Mouse (Mus musculus): ENCODE data around the gene Cd38. TPM values are rescaled to one million over a fixed set of nuclear protein-coding genes. Genes with fewer than 3 reads are reported as not detected.

The Cd38 gene
- polyA plus RNA-seq, 1 experiment from 2014 or later, result 28.3 TPM

DNA sequence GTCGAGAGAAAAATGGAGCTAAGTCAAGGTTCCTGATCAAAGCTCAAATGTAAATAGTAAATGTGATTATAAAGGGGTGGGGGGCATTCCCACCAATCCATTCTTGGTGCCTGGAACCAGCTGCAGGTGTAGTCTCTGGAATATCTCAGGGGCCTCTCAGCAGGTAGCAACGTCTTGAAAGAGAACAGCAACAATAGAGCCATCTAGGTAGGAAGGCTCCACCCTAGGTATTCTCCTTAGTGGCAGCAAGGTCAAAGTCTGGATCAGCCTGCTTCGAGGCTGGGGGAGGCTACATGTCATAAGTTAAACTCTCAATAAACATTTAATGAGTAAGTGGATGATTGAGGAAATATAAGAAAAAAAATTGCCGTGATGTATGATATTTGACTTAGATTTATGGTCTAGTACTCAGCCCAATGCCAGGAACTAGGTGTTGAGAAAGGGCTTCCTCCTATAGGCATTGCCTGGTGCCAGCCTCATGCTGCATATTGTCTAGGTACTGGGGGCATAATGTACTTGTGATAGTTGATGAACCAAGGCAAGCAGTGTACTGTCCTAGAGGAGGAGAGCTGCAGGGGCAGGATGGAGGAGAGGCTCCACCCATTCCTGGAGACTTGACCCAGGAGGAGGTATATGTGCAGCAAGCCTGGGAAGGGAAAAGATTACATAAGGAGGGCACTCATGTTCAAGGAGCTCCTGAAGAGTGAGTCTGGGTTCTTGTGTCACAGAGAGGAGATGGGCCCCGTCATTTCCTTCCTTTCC, 7.5 kb upstream of the Cd38 start:
- WGBS, result 58% methylated on average over 5 of the region's 5 CpGs
- Histone ChIP-seq H3K9me3 (no peaks in the 10 kb centered on the region), H3K27me3 (no peaks in the 10 kb centered on the region), H3K4me1 (peaks cover under 1% of the 10 kb centered on the region; the same call in 1 of the 2 replicates), H3K4me3 (no peak overlapping the region), H3K4me2 (no peak overlapping the region), H3K9ac (no peak overlapping the region), H3K27ac (no peak overlapping the region), H3K36me3 (no peaks in the 10 kb centered on the region)
- no peak for ATAC-seq (ENCODE audit: borderline replicate concordance, extremely low read depth, low FRiP score, low TSS enrichment)

DNA sequence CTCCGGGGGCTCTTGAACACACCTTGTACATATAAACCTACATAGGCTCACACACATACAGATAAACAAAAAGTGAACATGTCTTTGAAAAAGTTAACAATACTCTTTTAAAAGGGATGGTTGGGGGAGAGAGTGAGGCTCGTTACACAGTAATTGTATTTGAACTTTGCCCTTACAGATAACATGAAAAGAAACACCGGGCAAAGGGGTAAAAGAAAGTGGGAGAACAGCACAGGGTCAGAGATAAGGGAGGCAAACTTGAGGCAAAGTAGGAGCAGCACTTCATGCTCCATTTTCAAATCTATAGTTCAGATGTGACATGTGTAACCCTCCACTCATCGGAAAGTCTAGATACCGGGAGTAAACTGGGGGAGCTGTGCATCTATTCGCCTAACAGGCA, 4.7 kb upstream of the Cd38 start:
- no peaks in the 10 kb centered on the region for H3K36me3 ChIP-seq
- no peak overlapping the region for H3K9ac ChIP-seq
- no peak overlapping the region for H3K4me2 ChIP-seq
- H3K27ac ChIP-seq, result no peak overlapping the region
- ATAC-seq (ENCODE audit: borderline replicate concordance, extremely low read depth, low FRiP score, low TSS enrichment), result no peak
- H3K4me1 ChIP-seq, result peaks cover 3% of the 10 kb centered on the region; the same call in 1 of the 2 replicates
- no peak overlapping the region for H3K4me3 ChIP-seq
- no peaks in the 10 kb centered on the region for H3K27me3 ChIP-seq
- WGBS, result 38% methylated on average over 6 of the region's 6 CpGs
- H3K9me3 ChIP-seq, result no peaks in the 10 kb centered on the region

DNA sequence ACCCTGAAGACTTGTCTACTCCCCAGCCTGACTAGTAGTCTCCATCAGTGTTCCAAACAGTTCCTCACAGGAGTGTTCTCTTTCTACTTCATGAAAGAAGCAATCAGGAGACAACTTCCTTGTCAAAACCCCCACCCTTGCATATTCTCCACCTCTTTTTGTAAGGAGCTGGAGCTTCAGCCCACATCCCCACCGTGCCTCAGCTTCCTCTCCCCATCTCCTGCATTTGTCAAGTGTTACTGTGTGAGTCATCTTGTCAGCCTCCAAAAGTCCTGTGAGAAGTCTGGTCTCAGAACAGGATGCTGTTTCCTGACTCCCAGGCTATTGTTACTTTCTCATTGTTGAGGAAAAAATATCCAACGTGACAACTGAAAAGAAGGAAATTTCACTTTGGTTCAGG, 3.0 kb upstream of the Cd38 start:
- Histone ChIP-seq H3K27ac (no peak overlapping the region), H3K4me1 (peaks cover 10% of the 10 kb centered on the region), H3K27me3 (no peaks in the 10 kb centered on the region), H3K9ac (no peak overlapping the region), H3K4me2 (no peak overlapping the region), H3K36me3 (no peaks in the 10 kb centered on the region), H3K9me3 (no peaks in the 10 kb centered on the region), H3K4me3 (no peak overlapping the region)
- no peak for ATAC-seq (ENCODE audit: borderline replicate concordance, extremely low read depth, low FRiP score, low TSS enrichment)
- 55% methylated on average over 2 of the region's 2 CpGs for WGBS

DNA sequence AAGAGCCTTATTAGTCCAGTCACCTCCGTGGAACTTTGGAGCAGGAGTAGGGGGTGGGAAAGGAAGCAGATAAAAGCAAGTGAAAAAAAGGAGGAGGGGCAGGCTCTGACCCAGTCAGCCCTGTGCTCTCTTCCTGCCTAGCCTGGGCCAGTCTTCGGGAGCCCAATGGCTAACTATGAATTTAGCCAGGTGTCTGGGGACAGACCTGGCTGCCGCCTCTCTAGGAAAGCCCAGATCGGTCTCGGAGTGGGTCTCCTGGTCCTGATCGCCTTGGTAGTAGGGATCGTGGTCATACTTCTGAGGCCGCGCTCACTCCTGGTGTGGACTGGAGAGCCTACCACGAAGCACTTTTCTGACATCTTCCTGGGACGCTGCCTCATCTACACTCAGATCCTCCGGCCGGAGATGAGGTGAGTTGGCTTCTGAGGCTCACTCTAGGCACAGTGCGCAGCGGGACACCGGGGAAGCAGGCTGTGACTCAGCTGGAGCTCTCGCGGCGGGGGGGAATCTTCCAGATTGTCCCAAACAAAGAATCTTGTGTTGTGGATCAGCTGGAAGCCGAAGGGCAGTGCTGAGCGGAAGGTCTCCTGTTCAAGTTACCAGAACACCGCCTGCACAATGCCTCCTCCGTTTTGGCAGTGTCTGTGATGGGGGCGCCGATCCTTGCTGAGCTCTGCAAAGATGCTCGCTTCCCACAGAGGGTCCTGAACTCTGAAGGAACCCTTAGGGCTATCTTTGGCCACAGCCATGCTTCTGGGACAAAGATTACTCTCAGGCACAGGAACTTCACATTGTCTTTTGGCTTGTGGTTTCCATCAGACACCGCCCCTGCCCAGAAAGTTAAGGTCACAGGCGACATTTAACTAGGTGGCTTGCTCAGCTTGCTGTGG, 603 bp downstream of the Cd38 start:
- Histone ChIP-seq H3K36me3 (no peaks in the 10 kb centered on the region), H3K4me3 (peak overlapping the region; percentile 42), H3K9me3 (no peaks in the 10 kb centered on the region), H3K4me1 (peaks cover 10% of the 10 kb centered on the region), H3K27ac (peak overlapping the region; percentile 70), H3K9ac (peak overlapping the region; percentile 33), H3K4me2 (peak overlapping the region; percentile 66), H3K27me3 (no peaks in the 10 kb centered on the region)
- peak; percentile 62; the same call in 1 of the 2 replicates for ATAC-seq (ENCODE audit: borderline replicate concordance, extremely low read depth, low FRiP score, low TSS enrichment)
- 4% methylated on average over 28 of the region's 28 CpGs for WGBS

DNA sequence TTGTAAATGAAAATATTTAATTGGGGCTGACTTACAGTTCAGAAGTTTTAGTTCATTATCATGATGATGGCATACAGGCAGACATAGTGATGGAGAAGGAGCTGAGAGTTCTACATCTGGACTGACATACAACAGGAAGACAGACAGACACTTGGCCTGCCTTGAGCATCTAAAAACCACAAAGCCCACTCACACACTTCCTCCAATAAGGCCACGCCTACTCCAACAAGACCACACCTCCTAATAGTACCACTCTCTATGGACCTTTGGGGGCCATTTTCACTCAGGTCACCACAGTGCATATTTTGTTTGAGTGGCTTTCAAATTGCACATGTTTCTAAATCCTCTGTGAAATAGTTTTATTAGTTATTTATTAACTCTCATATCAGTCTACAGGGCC, 3.5 kb downstream of the Cd38 start:
- H3K9ac ChIP-seq, result no peak overlapping the region
- no peak for ATAC-seq (ENCODE audit: borderline replicate concordance, extremely low read depth, low FRiP score, low TSS enrichment)
- no peaks in the 10 kb centered on the region for H3K36me3 ChIP-seq
- H3K9me3 ChIP-seq, result no peaks in the 10 kb centered on the region
- no peak overlapping the region for H3K4me3 ChIP-seq
- H3K27ac ChIP-seq, result no peak overlapping the region
- no peaks in the 10 kb centered on the region for H3K27me3 ChIP-seq
- peaks cover 10% of the 10 kb centered on the region for H3K4me1 ChIP-seq
- no peak overlapping the region for H3K4me2 ChIP-seq
- WGBS, result 57% methylated on average over 1 of the region's 1 CpGs

DNA sequence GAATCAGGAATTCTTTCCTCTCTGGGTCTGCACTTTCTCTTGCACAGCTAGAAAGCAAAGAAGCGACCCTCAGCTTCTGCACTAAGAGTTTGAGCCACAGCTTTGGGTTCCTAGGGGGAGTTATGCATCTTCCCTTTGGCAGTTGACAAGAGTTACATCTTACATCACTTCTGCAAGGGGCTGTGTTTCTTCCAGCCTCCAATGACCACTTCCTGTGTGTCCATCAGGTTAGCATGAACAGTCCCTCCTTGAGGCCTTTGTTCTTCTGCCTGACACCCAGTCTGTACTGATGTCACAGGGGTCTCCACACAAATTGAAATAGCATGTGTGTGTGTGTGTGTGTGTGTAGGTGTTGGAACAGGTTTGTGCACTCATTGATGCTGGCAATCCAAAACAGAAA, 4.3 kb downstream of the Cd38 start:
- Histone ChIP-seq H3K9ac (no peak overlapping the region), H3K27ac (no peak overlapping the region), H3K4me1 (peaks cover 10% of the 10 kb centered on the region), H3K36me3 (no peaks in the 10 kb centered on the region), H3K4me3 (no peak overlapping the region), H3K9me3 (no peaks in the 10 kb centered on the region), H3K4me2 (no peak overlapping the region), H3K27me3 (no peaks in the 10 kb centered on the region)
- no peak for ATAC-seq (ENCODE audit: borderline replicate concordance, extremely low read depth, low FRiP score, low TSS enrichment)
- WGBS, result 69% methylated on average over 1 of the region's 1 CpGs

DNA sequence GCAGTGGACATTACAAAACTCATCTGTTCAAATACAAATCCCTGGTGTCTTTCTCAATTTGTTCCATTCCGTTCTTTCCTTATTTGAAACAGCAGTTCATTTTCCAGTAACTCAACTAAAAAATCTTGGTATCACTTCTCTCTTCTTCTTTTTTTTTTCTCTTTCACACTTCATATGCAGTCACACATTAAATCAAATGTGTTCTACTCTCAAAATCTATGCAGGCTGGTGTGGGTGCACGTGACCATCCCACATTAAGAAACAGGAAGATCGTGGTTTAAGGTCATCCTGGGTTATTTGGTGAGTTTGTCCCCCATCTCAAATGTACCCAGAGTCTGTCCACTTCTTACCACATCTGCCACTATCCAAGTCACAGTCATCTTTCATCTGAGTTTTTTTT, 13.7 kb downstream of the Cd38 start:
- Histone ChIP-seq H3K4me1 (no peaks in the 10 kb centered on the region), H3K9me3 (no peaks in the 10 kb centered on the region), H3K36me3 (no peaks in the 10 kb centered on the region), H3K27me3 (no peaks in the 10 kb centered on the region), H3K9ac (no peak overlapping the region), H3K27ac (no peak overlapping the region), H3K4me2 (no peak overlapping the region), H3K4me3 (no peak overlapping the region)
- WGBS, result 79% methylated on average over 3 of the region's 3 CpGs
- no peak for ATAC-seq (ENCODE audit: borderline replicate concordance, extremely low read depth, low FRiP score, low TSS enrichment)

DNA sequence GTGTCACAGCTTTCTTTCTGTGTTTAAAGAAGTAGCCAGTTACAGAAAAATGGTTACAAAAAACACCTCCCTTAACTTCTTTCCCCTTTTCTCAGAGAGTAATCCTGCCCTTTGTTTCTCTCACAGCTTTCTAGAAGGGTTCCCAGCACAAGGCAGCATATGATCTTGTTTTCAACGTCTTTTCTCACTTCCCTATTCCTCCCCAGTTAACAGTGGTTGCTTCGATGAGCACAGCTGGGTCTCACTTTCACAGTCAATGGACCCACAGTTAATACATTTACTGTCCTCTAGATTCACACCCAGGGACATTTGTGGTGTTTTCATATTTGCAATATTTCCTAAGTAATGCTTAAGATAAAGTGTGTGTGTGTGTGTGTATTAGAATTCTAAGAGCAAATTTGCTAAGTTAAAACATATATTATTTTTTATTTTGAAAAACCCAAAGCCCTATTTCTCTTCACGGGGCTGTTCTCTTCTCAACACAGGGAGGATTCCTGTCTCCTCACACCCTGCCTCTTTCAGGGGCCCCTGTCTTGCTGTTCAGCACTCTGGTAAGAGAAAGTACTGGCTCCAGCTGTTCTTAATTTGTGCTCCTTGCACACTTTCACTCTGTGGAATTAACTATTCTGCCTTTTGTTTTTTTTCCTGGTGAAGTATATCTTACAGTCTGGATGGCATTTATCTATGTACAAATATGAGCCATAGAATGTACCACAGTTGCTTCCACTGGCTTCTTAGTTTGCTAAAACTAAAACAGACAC, 16.9 kb downstream of the Cd38 start:
- Histone ChIP-seq H3K4me1 (no peaks in the 10 kb centered on the region), H3K9ac (no peak overlapping the region), H3K9me3 (no peaks in the 10 kb centered on the region), H3K27ac (no peak overlapping the region), H3K27me3 (no peaks in the 10 kb centered on the region), H3K4me2 (no peak overlapping the region), H3K4me3 (no peak overlapping the region), H3K36me3 (no peaks in the 10 kb centered on the region)
- ATAC-seq (ENCODE audit: borderline replicate concordance, extremely low read depth, low FRiP score, low TSS enrichment), result no peak
- 26% methylated on average over 3 of the region's 3 CpGs for WGBS

DNA sequence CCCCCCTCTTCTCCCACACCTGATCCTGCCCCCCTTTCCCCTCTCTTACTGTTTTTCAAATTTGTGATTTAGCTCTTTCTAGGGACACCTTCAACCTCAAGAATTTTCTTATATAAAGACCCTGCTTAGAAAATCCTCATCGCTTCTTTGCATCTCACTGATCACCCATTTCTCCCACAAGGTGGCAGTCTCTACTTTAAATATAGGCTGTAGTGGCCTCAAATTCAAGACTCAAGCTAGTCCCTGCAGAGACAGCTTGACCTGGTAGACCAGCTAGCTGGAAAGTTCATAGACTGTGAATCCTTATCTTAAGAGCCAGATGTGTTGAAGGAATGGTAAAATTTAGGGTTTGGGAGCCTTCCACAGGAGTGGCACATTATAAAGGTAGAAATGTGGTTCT, 24.0 kb downstream of the Cd38 start:
- H3K36me3 ChIP-seq, result no peaks in the 10 kb centered on the region
- 37% methylated on average over 1 of the region's 1 CpGs for WGBS

DNA sequence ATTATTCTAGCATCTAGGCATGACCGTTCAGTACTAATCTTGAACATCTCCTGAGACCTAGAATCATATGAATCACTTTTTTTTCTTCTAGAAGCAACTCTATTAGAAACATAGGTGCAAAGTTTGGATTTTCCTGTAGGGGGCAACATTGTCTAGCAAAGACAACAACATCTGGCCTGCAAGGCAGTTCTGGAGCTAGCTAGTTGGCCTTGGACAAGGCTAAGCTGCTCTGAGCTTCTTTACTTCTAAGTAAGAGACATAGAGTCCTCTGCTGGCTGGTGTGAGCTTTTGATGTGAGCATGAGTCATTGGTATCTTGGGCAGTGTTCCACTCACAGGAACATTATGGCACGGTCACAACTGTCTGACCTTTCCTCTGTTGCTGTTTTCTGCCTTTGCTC, 25.8 kb downstream of the Cd38 start:
- Histone ChIP-seq H3K9me3 (no peaks in the 10 kb centered on the region), H3K4me1 (no peaks in the 10 kb centered on the region), H3K27me3 (no peaks in the 10 kb centered on the region), H3K4me3 (no peak overlapping the region), H3K36me3 (no peaks in the 10 kb centered on the region), H3K4me2 (no peak overlapping the region), H3K27ac (no peak overlapping the region), H3K9ac (no peak overlapping the region)
- 64% methylated on average over 2 of the region's 2 CpGs for WGBS
- ATAC-seq (ENCODE audit: borderline replicate concordance, extremely low read depth, low FRiP score, low TSS enrichment), result no peak

More for the DNA sequence above, 24.0 kb downstream of the Cd38 start:
- no peak for ATAC-seq (ENCODE audit: borderline replicate concordance, extremely low read depth, low FRiP score, low TSS enrichment)
- Histone ChIP-seq H3K27me3 (no peaks in the 10 kb centered on the region), H3K4me3 (no peak overlapping the region), H3K4me1 (no peaks in the 10 kb centered on the region), H3K9me3 (no peaks in the 10 kb centered on the region), H3K4me2 (no peak overlapping the region), H3K27ac (no peak overlapping the region), H3K9ac (no peak overlapping the region)

DNA sequence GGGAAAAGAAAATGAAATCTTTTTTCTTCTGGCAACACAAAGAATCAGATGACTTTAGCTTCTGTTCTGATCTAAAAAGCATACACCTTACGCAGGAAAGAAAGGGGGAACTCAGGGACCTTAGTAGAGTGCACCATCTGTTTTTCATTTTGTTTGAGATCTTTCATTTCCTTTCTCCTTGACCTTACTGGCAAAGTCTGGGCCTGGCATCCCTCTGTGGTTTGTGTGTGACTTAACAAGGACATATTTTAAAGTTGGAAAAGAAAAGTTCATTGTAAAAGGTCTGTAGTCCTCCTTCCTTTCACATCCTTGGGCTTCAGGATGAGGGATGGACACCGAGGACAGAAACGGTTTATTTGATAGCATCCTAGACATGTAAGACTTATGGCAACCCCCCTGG, 27.6 kb downstream of the Cd38 start:
- Histone ChIP-seq H3K4me2 (no peak overlapping the region), H3K9ac (no peak overlapping the region), H3K36me3 (no peaks in the 10 kb centered on the region), H3K27ac (no peak overlapping the region), H3K9me3 (no peaks in the 10 kb centered on the region), H3K4me3 (no peak overlapping the region), H3K4me1 (no peaks in the 10 kb centered on the region), H3K27me3 (no peaks in the 10 kb centered on the region)
- WGBS, result 73% methylated on average over 3 of the region's 3 CpGs
- no peak for ATAC-seq (ENCODE audit: borderline replicate concordance, extremely low read depth, low FRiP score, low TSS enrichment)
